Mouse (Mus musculus) brain, embryonic 14.5 days (tissue): Measurements from ENCODE around the gene Nfkbia.

ENCODE experiments used
- CTCF ChIP-seq: fragments of 200-500 bp; IDR thresholded peaks from 2 replicates; pipeline ENCODE4 v1.5.1; 2012; ENCODE audit warnings: inconsistent platforms, mild to moderate bottlenecking, moderate library complexity, borderline replicate concordance; ENCODE audit not compliant: insufficient read depth, insufficient read length; ENCODE audit errors: extremely low read depth
- POLR2A ChIP-seq: fragments of 200-500 bp; IDR thresholded peaks from 2 replicates; pipeline ENCODE4 v1.6.1; 2012; ENCODE audit warnings: mild to moderate bottlenecking, inconsistent platforms, borderline replicate concordance; ENCODE audit not compliant: poor library complexity, insufficient read depth, insufficient read length, severe bottlenecking; ENCODE audit errors: extremely low read depth

GRCm38 (mm10) chr12:55471344-55471743 is 21.1 kb downstream of the Nfkbia start:
- TF ChIP-seq CTCF (no peak), POLR2A (no peak)
